Mouse (Mus musculus) forebrain, embryonic 15.5 days (tissue): Measurements from ENCODE around the gene Magi1. TPM values are rescaled to one million over a fixed set of nuclear protein-coding genes. Genes with fewer than 3 reads are reported as not detected.

Experiments used
- ATAC-seq: fragments of 200-750 bp; cut with Nextera tagmentation; replicated peaks from 2 replicates; pipeline ENCODE4 v1.8.0; 2017; ENCODE audit warnings: mild to moderate bottlenecking, moderate TSS enrichment, moderate library complexity
- H3K27ac ChIP-seq: fragments of 300-500 bp; sonication (generic); replicated peaks from 2 replicates; pipeline ENCODE4 v1.5.1; 2015; ENCODE audit warnings: mild to moderate bottlenecking, inconsistent platforms
- H3K27me3 ChIP-seq: fragments of 300-500 bp; sonication (generic); 2 replicates; pipeline ENCODE4 v1.6.1; 2015; ENCODE audit warnings: inconsistent platforms
- H3K36me3 ChIP-seq: fragments of 300-500 bp; sonication (generic); 2 replicates; pipeline ENCODE4 v1.6.1; 2015; ENCODE audit warnings: mild to moderate bottlenecking, inconsistent platforms
- H3K4me1 ChIP-seq: fragments of 300-500 bp; sonication (generic); 2 replicates; pipeline ENCODE4 v1.6.1; 2015; ENCODE audit warnings: inconsistent platforms
- H3K4me2 ChIP-seq: fragments of 300-500 bp; sonication (generic); replicated peaks from 2 replicates; pipeline ENCODE4 v1.6.1; 2015; ENCODE audit warnings: mild to moderate bottlenecking, inconsistent platforms
- H3K4me3 ChIP-seq: fragments of 300-500 bp; sonication (generic); 2 replicates; pipeline ENCODE4 v1.5.1; 2015; ENCODE audit warnings: mild to moderate bottlenecking, inconsistent platforms
- H3K9ac ChIP-seq: fragments of 300-500 bp; sonication (generic); replicated peaks from 2 replicates; pipeline ENCODE4 v1.6.1; 2015; ENCODE audit warnings: mild to moderate bottlenecking, inconsistent platforms
- H3K9me3 ChIP-seq: fragments of 300-500 bp; sonication (generic); 2 replicates; pipeline ENCODE4 v1.6.1; 2016; ENCODE audit warnings: inconsistent platforms
- WGBS: fragments of 180-500 bp; shearing (Covaris S2); methylation state at CpG from one replicate; pipeline ENCODE4 v1.1.7; 2015; ENCODE audit warnings: mixed read lengths; 5-methylcytosine and 5-hydroxymethylcytosine counted together
- polyA plus RNA-seq: library from polyadenylated mRNA; unstranded; fragments of >200 nt; fragmentation: Nextera tagmentation; extraction: Ambion mirVana; gene quantifications from 2 replicates; pipeline ENCODE4 v1.2.1, GENCODE M21; 2015

The Magi1 gene
- polyA plus RNA-seq, 1 experiment from 2014 or later, result 36.7 TPM

- H3K9me3 ChIP-seq, result no peaks in the 10 kb centered on the region
- H3K4me2 ChIP-seq, result no peak overlapping the region
- H3K36me3 ChIP-seq, result no peaks in the 10 kb centered on the region
- WGBS, result 73% methylated on average over 6 of the region's 6 CpGs
- H3K4me1 ChIP-seq, result no peaks in the 10 kb centered on the region
- H3K4me3 ChIP-seq, result no peak overlapping the region
- no peaks in the 10 kb centered on the region for H3K27me3 ChIP-seq
- ATAC-seq, result no peak
- H3K9ac ChIP-seq, result no peak overlapping the region
- no peak overlapping the region for H3K27ac ChIP-seq
Measured at GRCm38 (mm10) chr6:94225091-94225490, 58.6 kb downstream of the Magi1 start.

DNA sequence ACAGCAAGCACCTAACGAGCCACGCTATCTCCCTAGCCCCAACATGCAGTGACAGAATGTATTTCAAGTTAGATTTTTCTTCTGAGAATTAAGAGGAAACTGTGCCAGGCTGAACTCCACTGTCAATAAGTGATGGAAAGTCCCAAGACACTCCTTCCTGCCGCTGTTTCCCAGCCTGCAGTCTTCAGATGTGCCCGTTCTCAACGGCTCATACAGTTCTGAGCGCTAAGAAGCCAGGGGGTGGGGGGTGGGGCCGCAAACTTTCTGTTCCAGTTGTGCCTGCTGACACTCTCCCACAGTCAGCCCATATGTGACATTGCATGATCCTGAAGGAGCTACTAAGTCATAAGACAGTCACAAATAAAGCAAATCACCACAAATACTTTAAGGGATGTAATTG lies 61.5 kb downstream of the Magi1 start:
- no peaks in the 10 kb centered on the region for H3K36me3 ChIP-seq

DNA sequence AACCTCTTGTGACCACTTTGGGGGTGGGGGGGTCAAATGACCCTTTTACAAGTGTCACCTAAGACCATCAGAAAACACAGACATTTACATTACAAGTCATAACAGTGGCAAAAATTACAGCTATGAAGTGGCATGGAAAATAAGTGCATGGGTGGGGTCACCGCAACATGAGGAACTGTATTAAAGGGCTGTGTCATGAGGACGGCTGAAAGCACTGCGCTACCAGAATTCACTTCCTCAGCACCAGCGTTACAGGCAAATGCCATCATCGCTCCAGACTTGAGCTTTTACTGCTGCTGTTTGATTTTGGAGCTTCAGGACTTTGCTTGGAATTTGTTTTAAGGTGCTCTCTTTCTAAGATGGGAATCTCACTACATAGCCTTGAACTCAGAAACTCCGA lies 62.0 kb downstream of the Magi1 start:
- 91% methylated on average over 6 of the region's 6 CpGs for WGBS
- ATAC-seq, result no peak

More for the DNA sequence above, 61.5 kb downstream of the Magi1 start:
- Histone ChIP-seq H3K4me3 (no peak overlapping the region), H3K27me3 (no peaks in the 10 kb centered on the region), H3K27ac (no peak overlapping the region), H3K4me2 (no peak overlapping the region), H3K4me1 (no peaks in the 10 kb centered on the region), H3K9ac (no peak overlapping the region), H3K9me3 (no peaks in the 10 kb centered on the region)
- 68% methylated on average over 7 of the region's 7 CpGs for WGBS
- ATAC-seq, result no peak

GRCm38 (mm10) chr6:94218076-94218475 lies 65.6 kb downstream of the Magi1 start:
- no peaks in the 10 kb centered on the region for H3K27me3 ChIP-seq
- 86% methylated on average over 4 of the region's 4 CpGs for WGBS
- ATAC-seq, result no peak

More for the DNA sequence above, 62.0 kb downstream of the Magi1 start:
- no peak overlapping the region for H3K4me2 ChIP-seq
- no peak overlapping the region for H3K4me3 ChIP-seq
- H3K27ac ChIP-seq, result no peak overlapping the region
- no peaks in the 10 kb centered on the region for H3K27me3 ChIP-seq
- no peak overlapping the region for H3K9ac ChIP-seq
- no peaks in the 10 kb centered on the region for H3K36me3 ChIP-seq
- no peaks in the 10 kb centered on the region for H3K9me3 ChIP-seq
- H3K4me1 ChIP-seq, result no peaks in the 10 kb centered on the region

GRCm38 (mm10) chr6:94215834-94216233 lies 67.9 kb downstream of the Magi1 start:
- WGBS, result 89% methylated on average over 3 of the region's 4 CpGs
- H3K4me1 ChIP-seq, result peaks cover 6% of the 10 kb centered on the region

More at GRCm38 (mm10) chr6:94218076-94218475, 65.6 kb downstream of the Magi1 start:
- Histone ChIP-seq H3K27ac (no peak overlapping the region), H3K9ac (no peak overlapping the region), H3K4me2 (no peak overlapping the region), H3K36me3 (no peaks in the 10 kb centered on the region), H3K9me3 (no peaks in the 10 kb centered on the region), H3K4me1 (peaks cover 6% of the 10 kb centered on the region), H3K4me3 (no peak overlapping the region)

DNA sequence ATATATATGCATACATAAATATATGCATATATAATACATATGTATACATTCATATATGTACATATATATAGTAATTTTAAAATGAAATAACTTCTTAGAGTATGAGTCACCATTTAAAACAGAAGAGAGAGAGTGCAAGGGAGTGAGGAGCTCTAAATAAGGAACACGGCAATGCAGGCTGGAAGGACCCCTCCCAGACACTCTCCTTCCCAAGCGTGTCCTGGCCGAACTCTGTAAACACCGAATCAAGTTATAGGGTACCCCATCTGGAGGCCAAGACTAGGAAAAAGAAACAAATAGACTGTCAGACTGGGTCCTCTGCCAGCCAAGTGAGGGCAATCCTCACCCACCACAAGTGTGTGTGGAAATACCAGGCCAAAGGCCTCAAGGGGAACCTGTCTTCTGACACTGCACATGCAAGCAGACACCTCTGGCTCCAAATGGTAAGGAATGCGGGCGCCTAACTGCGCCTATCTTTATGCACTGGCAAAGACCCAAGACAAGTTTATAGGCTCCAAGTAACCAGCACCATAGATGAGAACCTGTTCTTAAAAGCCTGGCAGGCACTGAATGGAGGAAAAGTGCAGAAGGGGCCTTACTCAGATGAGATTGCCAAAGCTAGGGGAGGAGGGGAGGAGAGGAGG lies 68.7 kb downstream of the Magi1 start:
- Histone ChIP-seq H3K9me3 (no peaks in the 10 kb centered on the region), H3K9ac (no peak overlapping the region), H3K36me3 (no peaks in the 10 kb centered on the region), H3K4me2 (no peak overlapping the region), H3K27me3 (no peaks in the 10 kb centered on the region), H3K4me1 (peaks cover 6% of the 10 kb centered on the region), H3K27ac (no peak overlapping the region), H3K4me3 (no peak overlapping the region)
- WGBS, result 74% methylated on average over 7 of the region's 7 CpGs
- ATAC-seq, result no peak

More at GRCm38 (mm10) chr6:94215834-94216233, 67.9 kb downstream of the Magi1 start:
- no peak overlapping the region for H3K4me2 ChIP-seq
- H3K36me3 ChIP-seq, result no peaks in the 10 kb centered on the region
- no peaks in the 10 kb centered on the region for H3K9me3 ChIP-seq
- H3K9ac ChIP-seq, result no peak overlapping the region
- H3K4me3 ChIP-seq, result no peak overlapping the region
- no peaks in the 10 kb centered on the region for H3K27me3 ChIP-seq
- no peak overlapping the region for H3K27ac ChIP-seq
- ATAC-seq, result no peak

DNA sequence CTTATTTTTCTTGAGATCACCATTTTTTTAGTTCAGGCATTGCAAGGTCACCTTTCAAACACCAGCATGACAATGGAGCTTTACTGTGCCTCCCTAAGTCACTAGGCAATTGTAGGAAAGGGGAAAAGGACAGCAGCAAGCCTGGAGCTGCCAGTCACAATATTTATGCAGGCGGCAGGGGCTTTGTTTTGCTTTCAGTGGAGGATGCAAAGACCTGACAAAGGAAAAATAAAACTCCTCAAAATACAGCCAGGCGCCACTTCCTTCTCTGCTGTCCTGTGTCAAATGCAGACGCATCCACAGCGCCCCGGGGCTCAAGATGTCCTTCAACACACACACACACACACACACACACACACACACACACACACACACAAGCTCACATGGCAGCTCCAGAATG lies 77.8 kb downstream of the Magi1 start:
- 27% methylated on average over 5 of the region's 5 CpGs for WGBS
- Histone ChIP-seq H3K36me3 (no peaks in the 10 kb centered on the region), H3K4me2 (no peak overlapping the region), H3K27ac (no peak overlapping the region), H3K9ac (no peak overlapping the region), H3K4me3 (no peak overlapping the region), H3K4me1 (0 out of 2 replicates have a peak, but pooled peaks cover 3% of the 10 kb centered on the region), H3K9me3 (no peaks in the 10 kb centered on the region), H3K27me3 (no peaks in the 10 kb centered on the region)
- ATAC-seq, result no peak

- H3K9ac ChIP-seq, result no peak overlapping the region
- no peak overlapping the region for H3K4me3 ChIP-seq
- H3K36me3 ChIP-seq, result no peaks in the 10 kb centered on the region
- no peak overlapping the region for H3K4me2 ChIP-seq
- WGBS, result 58% methylated on average over 5 of the region's 5 CpGs
- H3K27me3 ChIP-seq, result no peaks in the 10 kb centered on the region
- no peak for ATAC-seq
- H3K9me3 ChIP-seq, result no peaks in the 10 kb centered on the region
- 0 out of 2 replicates have a peak, but pooled peaks cover 3% of the 10 kb centered on the region for H3K4me1 ChIP-seq
- no peak overlapping the region for H3K27ac ChIP-seq
Measured at GRCm38 (mm10) chr6:94203642-94204145, 80.0 kb downstream of the Magi1 start.

GRCm38 (mm10) chr6:94201940-94202339 lies 81.8 kb downstream of the Magi1 start:
- Histone ChIP-seq H3K27ac (no peak overlapping the region), H3K9me3 (no peaks in the 10 kb centered on the region), H3K4me1 (0 out of 2 replicates have a peak, but pooled peaks cover 3% of the 10 kb centered on the region), H3K4me2 (no peak overlapping the region), H3K36me3 (no peaks in the 10 kb centered on the region), H3K27me3 (no peaks in the 10 kb centered on the region), H3K4me3 (no peak overlapping the region), H3K9ac (no peak overlapping the region)
- no peak for ATAC-seq
- WGBS, result 91% methylated on average over 2 of the region's 2 CpGs

- Histone ChIP-seq H3K27me3 (no peaks in the 10 kb centered on the region), H3K4me1 (0 out of 2 replicates have a peak, but pooled peaks cover 2% of the 10 kb centered on the region), H3K4me2 (no peak overlapping the region), H3K27ac (no peak overlapping the region), H3K9me3 (no peaks in the 10 kb centered on the region), H3K4me3 (no peak overlapping the region), H3K36me3 (no peaks in the 10 kb centered on the region), H3K9ac (no peak overlapping the region)
- 52% methylated on average over 3 of the region's 3 CpGs for WGBS
- no peak for ATAC-seq
Measured at GRCm38 (mm10) chr6:94200910-94201309, 82.8 kb downstream of the Magi1 start.

- ATAC-seq, result no peak
- Histone ChIP-seq H3K27me3 (no peaks in the 10 kb centered on the region), H3K27ac (no peak overlapping the region), H3K4me3 (no peak overlapping the region), H3K36me3 (no peaks in the 10 kb centered on the region), H3K9ac (no peak overlapping the region), H3K4me2 (no peak overlapping the region), H3K9me3 (no peaks in the 10 kb centered on the region), H3K4me1 (no peaks in the 10 kb centered on the region)
- WGBS, result 88% methylated on average over 2 of the region's 2 CpGs
Measured at GRCm38 (mm10) chr6:94199696-94200095, 84.0 kb downstream of the Magi1 start.

DNA sequence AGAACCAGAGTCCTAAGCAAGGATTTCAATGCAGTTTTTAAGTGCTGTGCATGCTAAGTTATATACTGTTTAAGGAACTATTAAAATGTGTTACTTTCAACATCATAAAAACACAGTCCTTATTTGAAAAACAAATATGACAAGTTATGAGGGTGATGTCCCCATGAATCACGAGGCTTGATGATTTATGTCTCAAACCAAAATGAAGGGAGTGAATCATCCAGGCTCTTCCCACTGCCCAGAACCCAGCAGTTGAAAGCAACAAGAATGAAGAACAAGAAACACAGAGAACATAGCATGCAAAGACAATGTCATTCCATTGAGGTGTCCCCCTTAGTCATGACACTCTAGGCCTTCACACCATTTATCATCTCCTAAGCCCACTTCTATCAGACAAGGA lies 85.9 kb downstream of the Magi1 start:
- WGBS, result 85% methylated on average over 1 of the region's 1 CpGs
- no peak overlapping the region for H3K4me3 ChIP-seq
- H3K27ac ChIP-seq, result no peak overlapping the region
- no peak overlapping the region for H3K4me2 ChIP-seq
- H3K4me1 ChIP-seq, result no peaks in the 10 kb centered on the region
- ATAC-seq, result no peak
- H3K36me3 ChIP-seq, result no peaks in the 10 kb centered on the region
- H3K27me3 ChIP-seq, result no peaks in the 10 kb centered on the region
- H3K9me3 ChIP-seq, result no peaks in the 10 kb centered on the region
- H3K9ac ChIP-seq, result no peak overlapping the region
